Mouse (Mus musculus): ENCODE data around the gene Zfp558. TPM values are rescaled to one million over a fixed set of nuclear protein-coding genes. Genes with fewer than 3 reads are reported as not detected.
"Not testable (repeated sequence)": the region's sequence is repeated elsewhere in the genome, so short reads cannot be mapped to it uniquely, and the experiment has no call there.

Zfp558 gene
- 1.8 and 7.3 TPM in 2 replicates for total RNA-seq (2014; fragmentation: Nextera tagmentation)
- total RNA-seq (2017), result 2.6 and 4.6 TPM in 2 replicates

DNA sequence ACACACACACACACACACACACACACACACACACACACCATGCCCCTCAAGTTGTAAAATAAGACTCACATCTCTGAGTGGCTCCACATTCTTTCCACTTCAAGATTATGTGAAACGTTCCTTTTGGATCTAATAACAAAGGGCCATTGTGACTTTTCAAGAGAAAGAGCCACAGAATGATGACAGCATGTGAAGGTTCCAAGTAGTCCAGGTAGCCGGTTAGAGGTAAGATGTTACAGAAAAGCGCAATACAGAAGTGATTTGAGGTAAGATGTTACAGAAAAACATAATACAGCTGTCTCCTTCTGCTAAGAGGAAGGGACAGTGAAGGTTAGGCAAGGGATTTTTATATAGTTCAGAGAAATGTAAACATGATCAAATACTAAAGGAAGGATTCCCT is at the start of gene Zfp558, which contains the start of gene Mbd3l1:
Zfp558 (minus strand) TSS at position 101 of the 400 bp plus-strand sequence.
Mbd3l1 (plus strand) TSS at position 192 of the 400 bp plus-strand sequence.
- ATAC-seq (replicated peaks; ENCODE audit: poor library complexity, severe bottlenecking), result no peak

DNA sequence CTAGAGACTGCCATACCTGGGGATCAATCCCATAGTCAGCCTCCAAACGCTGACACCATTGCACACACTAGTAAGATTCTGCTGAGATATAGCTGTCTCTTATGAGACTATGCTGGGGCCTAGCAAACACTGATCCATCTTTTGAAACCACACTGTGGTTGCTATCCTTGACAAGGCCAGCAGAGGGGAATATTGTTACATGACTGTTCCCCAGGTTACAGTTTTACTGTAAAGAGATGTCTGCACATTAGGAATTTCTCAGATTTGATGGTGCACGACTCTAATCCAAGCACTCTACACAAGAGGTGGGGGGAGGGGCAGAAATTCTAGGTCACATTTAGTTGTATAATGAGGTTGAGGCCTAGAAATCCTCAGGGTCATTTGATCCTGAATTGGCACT is 30.0 kb upstream of the Zfp558 start:
- no peak for ATAC-seq (replicated peaks; ENCODE audit: poor library complexity, severe bottlenecking)

DNA sequence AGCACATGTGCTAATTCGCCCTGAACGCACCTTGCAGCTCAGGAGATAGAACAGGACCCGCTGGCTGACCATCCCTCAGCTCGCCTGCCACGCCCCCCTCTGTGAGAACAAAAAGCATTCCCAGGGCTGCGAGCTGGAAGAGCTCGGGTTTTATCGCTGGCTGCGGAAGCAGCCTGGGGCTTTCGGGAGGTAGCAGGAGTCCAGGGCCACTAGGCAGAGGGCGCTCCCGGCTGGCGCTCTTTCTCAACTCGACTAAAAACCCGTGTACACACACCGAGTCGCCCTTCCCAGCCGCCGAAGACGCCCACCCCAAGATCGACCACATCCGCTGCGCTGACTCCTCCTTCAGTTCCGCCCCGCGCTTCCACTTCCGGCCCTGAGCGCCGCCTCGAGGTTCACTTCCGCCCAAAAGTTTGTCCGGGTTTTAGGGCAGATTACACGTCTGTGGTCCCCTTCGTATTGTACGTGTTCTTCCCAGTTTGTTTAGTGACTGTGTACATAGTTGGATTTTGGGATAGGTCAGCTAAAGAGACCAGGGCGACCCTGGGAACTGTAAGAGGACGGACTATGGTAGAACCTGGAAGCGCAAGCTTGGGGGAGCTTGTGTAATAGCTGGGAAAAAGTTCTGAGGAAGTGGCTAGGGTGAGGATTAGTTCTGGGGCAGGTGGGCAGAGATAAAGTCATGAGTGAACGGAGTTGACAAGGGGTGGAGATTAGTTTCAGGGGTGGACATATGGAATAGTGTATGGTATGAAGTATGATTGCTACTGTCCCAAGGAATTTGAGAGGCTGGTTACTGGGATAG is 4.5 kb downstream of the Zfp558 start:
- peak; percentile 97 for ATAC-seq (replicated peaks; ENCODE audit: poor library complexity, severe bottlenecking)

DNA sequence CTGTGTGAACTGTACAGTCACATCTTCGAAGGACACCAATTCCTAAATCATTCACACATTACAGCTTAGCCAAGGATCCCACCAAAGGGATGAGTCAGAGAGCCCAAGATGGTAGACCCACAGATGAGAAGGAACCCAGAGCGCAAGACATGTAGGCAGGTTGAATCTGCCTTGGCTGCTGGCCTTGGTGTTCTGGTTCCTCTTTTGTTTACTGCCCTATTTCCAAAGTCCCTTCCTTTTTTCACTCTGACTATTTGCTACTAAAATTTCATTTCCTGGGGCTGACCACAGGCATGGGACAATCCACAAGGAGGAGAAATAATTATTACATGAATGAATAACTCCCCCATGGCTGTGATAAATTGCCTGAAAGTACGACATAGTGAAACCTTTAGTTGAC is 10.1 kb downstream of the Zfp558 start:
- ATAC-seq (replicated peaks; ENCODE audit: poor library complexity, severe bottlenecking), result peak; percentile 93

DNA sequence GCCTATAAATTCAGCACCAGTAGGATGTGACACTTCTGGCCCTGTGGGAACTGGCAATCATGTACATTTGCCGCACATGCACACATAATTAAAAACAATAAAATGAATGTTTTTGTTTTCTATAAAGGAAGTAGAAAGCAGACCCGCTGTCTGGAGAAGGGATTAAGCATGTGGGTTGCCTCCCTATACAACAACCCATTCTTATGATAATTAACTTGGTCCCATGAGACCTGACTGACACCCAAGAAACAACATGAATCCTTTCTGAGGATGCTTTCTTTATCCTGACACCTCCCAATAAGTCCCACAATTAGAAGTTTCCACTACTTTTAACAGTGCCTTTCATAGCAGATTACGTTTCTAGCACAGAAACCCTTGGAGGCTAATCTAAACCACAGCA is 10.7 kb downstream of the Zfp558 start:
- ATAC-seq (replicated peaks; ENCODE audit: poor library complexity, severe bottlenecking), result no peak

DNA sequence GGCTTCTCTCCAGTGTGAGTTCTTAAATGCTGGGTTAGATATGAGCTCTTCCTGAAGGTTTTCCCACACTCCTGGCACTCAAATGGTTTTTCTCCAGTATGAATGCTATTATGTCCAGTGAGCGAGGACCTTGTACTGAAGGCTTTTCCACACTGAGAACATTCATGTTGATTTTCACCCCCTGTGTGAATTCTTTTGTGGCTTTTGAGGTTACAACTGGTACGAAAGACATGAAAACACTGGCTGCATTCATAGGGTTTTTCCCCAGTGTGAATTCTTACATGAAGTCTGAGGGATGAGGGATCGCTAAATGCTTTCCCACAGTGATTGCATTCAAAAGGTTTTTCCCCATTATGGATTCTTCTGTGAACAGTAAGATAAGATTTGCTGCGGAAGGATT is 21.5 kb downstream of the Zfp558 start:
- no peak for ATAC-seq (replicated peaks; ENCODE audit: poor library complexity, severe bottlenecking)

- ATAC-seq (replicated peaks; ENCODE audit: poor library complexity, severe bottlenecking), result no peak
These were observed 46.4 kb downstream of the Zfp558 start for GRCm38 (mm10) chr9:18431687-18432086.

DNA sequence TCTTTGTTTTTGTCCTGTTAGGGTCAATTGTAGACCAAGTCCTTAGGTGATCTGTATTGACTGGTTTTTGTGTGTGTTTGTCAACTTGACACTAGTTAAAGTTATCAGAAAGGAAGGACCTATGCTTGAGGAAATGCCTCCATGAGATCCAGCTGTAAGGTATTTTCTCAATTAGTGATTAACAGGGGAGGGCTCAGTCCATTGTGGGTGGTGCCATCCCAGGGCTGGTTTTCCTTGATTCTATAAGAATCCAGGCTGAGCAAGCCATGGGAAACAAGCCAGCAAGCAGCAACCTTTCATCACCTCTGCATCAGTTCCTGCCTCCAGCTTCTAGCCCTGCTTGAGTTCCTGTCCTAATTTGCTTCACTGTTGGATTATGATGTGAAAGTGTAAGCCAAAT is 47.7 kb downstream of the Zfp558 start, which contains the start of gene Mbd3l2:
Mbd3l2 (plus strand) TSS at position 301 of the 400 bp plus-strand sequence.
- no peak for ATAC-seq (replicated peaks; ENCODE audit: poor library complexity, severe bottlenecking)

GRCm38 (mm10) chr9:18412371-18412770 is 65.7 kb downstream of the Zfp558 start:
- not testable (repeated sequence) for ATAC-seq (replicated peaks; ENCODE audit: poor library complexity, severe bottlenecking)

Other genes with a start within 250 kb of the Zfp558 start
- 45.4 and 57.9 TPM in 2 replicates for gene Chordc1, start 186.1 kb downstream of the Zfp558 start, total RNA-seq (2014; fragmentation: Nextera tagmentation)
- 143 and 156 TPM in 2 replicates for gene Chordc1, start 186.1 kb downstream of the Zfp558 start, total RNA-seq (2017)
- gene Naalad2, start 75.3 kb downstream of the Zfp558 start, total RNA-seq (2014; fragmentation: Nextera tagmentation), result not detected in 2 replicates
- not detected in 2 replicates for gene Naalad2, start 75.3 kb downstream of the Zfp558 start, total RNA-seq (2017)
- gene Ubtfl1, start 73.8 kb downstream of the Zfp558 start, total RNA-seq (2014; fragmentation: Nextera tagmentation), result not detected in 2 replicates
- not detected in 2 replicates for gene Ubtfl1, start 73.8 kb downstream of the Zfp558 start, total RNA-seq (2017)
- gene Mbd3l2, start 47.6 kb downstream of the Zfp558 start, total RNA-seq (2014; fragmentation: Nextera tagmentation), result not detected in 2 replicates
- not detected in 2 replicates for gene Mbd3l2, start 47.6 kb downstream of the Zfp558 start, total RNA-seq (2017)
- not detected in 2 replicates for gene Mbd3l1, start 91 bp upstream of the Zfp558 start, total RNA-seq (2014; fragmentation: Nextera tagmentation)
- not detected in 2 replicates for gene Mbd3l1, start 91 bp upstream of the Zfp558 start, total RNA-seq (2017)
- not detected in 2 replicates for gene Muc16, start 196.3 kb upstream of the Zfp558 start, total RNA-seq (2014; fragmentation: Nextera tagmentation)
- gene Muc16, start 196.3 kb upstream of the Zfp558 start, total RNA-seq (2017), result not detected in 2 replicates